ENCODE assay signal across 8 mouse cellular contexts in genomic region chr9:53772121-53772561, GRCm38 (mm10). TPM values are rescaled to one million over a fixed set of nuclear protein-coding genes. Genes with fewer than 3 reads are reported as not detected.
DNase-seq lines count a peak whose midpoint lies in the region; ATAC-seq and TF ChIP-seq lines count a peak whose summit lies in the region.

No protein-coding gene starts in this region.

- H3K4me2 ChIP-seq in intestine, embryonic 16.5 days (ENCODE audit: low read depth, low read length), result peak overlapping the region; percentile 95
- peak overlapping the region; percentile 80 for H3K4me2 ChIP-seq in liver, embryonic 11.5 days
- peak overlapping the region; percentile 74 for H3K4me2 ChIP-seq in neural tube, embryonic 14.5 days (ENCODE audit: low read depth, low read length)

- peaks cover 3% of the 10 kb centered on the region for H3K4me1 ChIP-seq in ES-Bruce4 (ENCODE audit: control insufficient read depth, insufficient read depth, low read length)
- H3K4me1 ChIP-seq in forebrain, embryonic 10.5 days, result peaks cover 19% of the 10 kb centered on the region
- no peaks in the 10 kb centered on the region for H3K4me1 ChIP-seq in intestine, embryonic 16.5 days (ENCODE audit: control insufficient read depth, insufficient read depth, low read length)
- H3K4me1 ChIP-seq in liver, embryonic 11.5 days (replicated peaks; ENCODE audit: control insufficient read depth, insufficient read depth, low read length), result no peaks in the 10 kb centered on the region
- H3K4me1 ChIP-seq in neural tube, embryonic 14.5 days (ENCODE audit: control insufficient read depth, insufficient read depth, low read length), result no peaks in the 10 kb centered on the region

- peak; percentile 10 for DNase-seq in embryo, embryonic 10 days (ENCODE audit: low spot score)
- no peak for DNase-seq in embryo, embryonic 11 days
- no peak for DNase-seq in forebrain, embryonic 10.5 days (ENCODE audit: extremely low spot score, low spot score)
- DNase-seq in liver, embryonic 11.5 days (ENCODE audit: low spot score), result no peak

- TF ChIP-seq CTCF in ES-Bruce4 (IDR thresholded peaks at IDR 0.05; ENCODE audit: low read depth, low read length), result no peak

- TF ChIP-seq EP300 in ES-Bruce4 (IDR thresholded peaks at IDR 0.05; ENCODE audit: insufficient read depth, low read depth, low read length), result no peak

- peak overlapping the region; percentile 79 for H3K4me3 ChIP-seq in ES-Bruce4 (ENCODE audit: low read depth, low read length)
- H3K4me3 ChIP-seq in forebrain, embryonic 10.5 days, result peak overlapping the region; percentile 73
- H3K4me3 ChIP-seq in intestine, embryonic 16.5 days (ENCODE audit: low read length), result peak overlapping the region; percentile 67
- peak overlapping the region; percentile 53 for H3K4me3 ChIP-seq in liver, embryonic 11.5 days (ENCODE audit: low read depth, low read length)
- H3K4me3 ChIP-seq in neural tube, embryonic 14.5 days (ENCODE audit: low read depth, low read length), result peak overlapping the region; percentile 49

- 1% methylated on average over 17 of the region's 17 CpGs for WGBS in forebrain, embryonic 10.5 days
- 3% methylated on average over 17 of the region's 17 CpGs for WGBS in intestine, embryonic 16.5 days
- 5% methylated on average over 17 of the region's 17 CpGs for WGBS in liver, embryonic 11.5 days
- 3% methylated on average over 17 of the region's 17 CpGs for WGBS in neural tube, embryonic 14.5 days

- TF ChIP-seq POLR2A in ES-Bruce4 (IDR thresholded peaks at IDR 0.05; ENCODE audit: insufficient read depth, low read length), result no peak

- peak overlapping the region; percentile 75 for H3K9ac ChIP-seq in ES-Bruce4 (ENCODE audit: low read depth, poor library complexity, severe bottlenecking)
- peak overlapping the region; percentile 80 for H3K9ac ChIP-seq in intestine, embryonic 16.5 days (ENCODE audit: low read depth, low read length)
- no peak overlapping the region for H3K9ac ChIP-seq in liver, embryonic 11.5 days (ENCODE audit: low read depth, low read length)
- H3K9ac ChIP-seq in neural tube, embryonic 14.5 days (replicated peaks; ENCODE audit: low read depth, low read length), result peak overlapping the region; percentile 62

- H3K9me3 ChIP-seq in ES-Bruce4 (replicated peaks; ENCODE audit: control insufficient read depth, insufficient read depth, low read length, poor library complexity, severe bottlenecking), result no peaks in the 10 kb centered on the region
- 0 out of 2 replicates have a peak, but pooled peaks cover 4% of the 10 kb centered on the region for H3K9me3 ChIP-seq in forebrain, embryonic 10.5 days
- no peaks in the 10 kb centered on the region for H3K9me3 ChIP-seq in intestine, embryonic 16.5 days (ENCODE audit: control insufficient read depth, low read length)
- H3K9me3 ChIP-seq in liver, embryonic 11.5 days (ENCODE audit: control insufficient read depth, low read length), result no peaks in the 10 kb centered on the region; the same call in 1 of the 2 replicates
- no peaks in the 10 kb centered on the region for H3K9me3 ChIP-seq in neural tube, embryonic 14.5 days (ENCODE audit: control insufficient read depth, low read length)

- H3K36me3 ChIP-seq in ES-Bruce4 (ENCODE audit: control insufficient read depth, insufficient read depth, low read length, poor library complexity, severe bottlenecking), result no peaks in the 10 kb centered on the region; the same call in 1 of the 2 replicates
- no peaks in the 10 kb centered on the region for H3K36me3 ChIP-seq in forebrain, embryonic 10.5 days (replicated peaks)
- no peaks in the 10 kb centered on the region for H3K36me3 ChIP-seq in intestine, embryonic 16.5 days (ENCODE audit: control insufficient read depth, insufficient read depth, low read length)
- no peaks in the 10 kb centered on the region for H3K36me3 ChIP-seq in liver, embryonic 11.5 days (ENCODE audit: control insufficient read depth, insufficient read depth, low read length)
- no peaks in the 10 kb centered on the region for H3K36me3 ChIP-seq in neural tube, embryonic 14.5 days (ENCODE audit: control insufficient read depth, insufficient read depth, low read length)

- peak overlapping the region; percentile 36; the same call in 1 of the 2 replicates for H3K27ac ChIP-seq in ES-Bruce4 (ENCODE audit: insufficient read depth, low read length)
- peak overlapping the region; percentile 81 for H3K27ac ChIP-seq in forebrain, embryonic 10.5 days
- peak overlapping the region; percentile 86 for H3K27ac ChIP-seq in intestine, embryonic 16.5 days (ENCODE audit: low read length)
- H3K27ac ChIP-seq in liver, embryonic 11.5 days (ENCODE audit: low read depth, low read length), result no peak overlapping the region
- H3K27ac ChIP-seq in neural tube, embryonic 14.5 days (ENCODE audit: low read depth, low read length), result no peak overlapping the region

- no peaks in the 10 kb centered on the region for H3K27me3 ChIP-seq in ES-Bruce4 (ENCODE audit: control insufficient read depth, insufficient read depth, low read length, poor library complexity, severe bottlenecking)
- peaks cover 38% of the 10 kb centered on the region for H3K27me3 ChIP-seq in forebrain, embryonic 10.5 days (ENCODE audit: poor library complexity, severe bottlenecking)
- H3K27me3 ChIP-seq in intestine, embryonic 16.5 days (replicated peaks; ENCODE audit: control insufficient read depth, insufficient read depth, low read length), result no peaks in the 10 kb centered on the region; the same call in 1 of the 2 replicates
- H3K27me3 ChIP-seq in liver, embryonic 11.5 days (replicated peaks; ENCODE audit: control insufficient read depth, insufficient read depth, low read length), result peaks cover 34% of the 10 kb centered on the region
- H3K27me3 ChIP-seq in neural tube, embryonic 14.5 days (ENCODE audit: control insufficient read depth, insufficient read depth, low read length), result 0 out of 2 replicates have a peak, but pooled peaks cover 5% of the 10 kb centered on the region

- ATAC-seq in intestine, embryonic 16.5 days, result no peak; the same call in 1 of the 2 replicates
- ATAC-seq in liver, embryonic 11.5 days (replicated peaks; ENCODE audit: low FRiP score), result no peak
- ATAC-seq in neural tube, embryonic 14.5 days (ENCODE audit: low read depth), result 0 out of 2 replicates have a peak, but pooled peaks have one; percentile 28
- ATAC-seq in frontal cortex, adult (ENCODE audit: low TSS enrichment), result no peak

RNA-seq across cellular contexts. Expression of gene Slc35f2, which starts 0.8 kb away (rescaled TPM):
- 52.8 and 53.7 TPM in 2 replicates for polyA plus RNA-seq in ES-Bruce4 (2011; ENCODE audit: insufficient read depth, insufficient read length, low read depth, missing spikeins)
- polyA plus RNA-seq in forebrain, embryonic 10.5 days (2016; fragmentation: Nextera tagmentation; extraction: Ambion mirVana), result 6.6 and 8.4 TPM in 2 replicates
- 28.0 and 28.8 TPM in 2 replicates for polyA plus RNA-seq in intestine, embryonic 16.5 days (2015; fragmentation: Nextera tagmentation; extraction: Ambion mirVana)
- polyA plus RNA-seq in liver, embryonic 11.5 days (2014; fragmentation: Nextera tagmentation; extraction: Ambion mirVana), result 0.92 and 1.4 TPM in 2 replicates
- 24.3 and 24.8 TPM in 2 replicates for polyA plus RNA-seq in neural tube, embryonic 14.5 days (2014; fragmentation: Nextera tagmentation; extraction: Ambion mirVana)

Comparison
In these comparisons a context has a peak if more than half of its experiments do, and no peak if none do; other contexts are left out.
1. H3K27ac ChIP-seq: peak in ES-Bruce4 (single experiment), forebrain, embryonic 10.5 days (single experiment) and intestine, embryonic 16.5 days (single experiment); none in liver, embryonic 11.5 days (single experiment) and neural tube, embryonic 14.5 days (single experiment).
2. Peak in every context shown above with its lines, with median percentiles within 50 percentile points of each other: H3K4me3 ChIP-seq and H3K4me2 ChIP-seq.